Mouse (Mus musculus) myocyte (in vitro differentiated cells): ENCODE data around the gene Lama5.

Source experiments
- CEBPB ChIP-seq: IDR thresholded peaks from 2 replicates; pipeline ENCODE4 v1.6.1; 2011; ENCODE audit warnings: mild to moderate bottlenecking, moderate library complexity; ENCODE audit not compliant: poor library complexity, insufficient read depth, severe bottlenecking
- POLR2A ChIP-seq: IDR thresholded peaks from one replicate; pipeline ENCODE4 v1.6.1; 2011; ENCODE audit warnings: low read depth, mild to moderate bottlenecking, control low read depth, moderate library complexity; ENCODE audit not compliant: insufficient read length

DNA sequence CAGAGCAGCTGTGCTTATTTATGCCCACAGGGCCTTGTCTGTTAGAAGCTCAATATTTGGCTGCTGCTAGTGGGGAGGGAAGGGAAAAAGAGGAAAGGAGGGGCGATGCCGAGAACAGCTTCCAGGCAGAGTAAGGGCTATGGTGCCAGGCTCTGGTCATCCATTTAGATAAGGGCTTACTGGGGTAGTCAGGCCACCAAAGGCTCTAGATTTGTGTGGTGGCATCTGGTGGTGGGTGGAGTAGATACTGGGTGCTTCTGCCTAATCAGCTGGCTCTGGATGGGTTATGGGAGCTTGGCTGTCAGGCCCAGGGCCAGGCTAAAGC is 19.7 kb downstream of the Lama5 start:
- TF ChIP-seq POLR2A: no peak
- no peak for TF ChIP-seq CEBPB
